Mouse (Mus musculus): Measurements from ENCODE around the gene E130114P18Rik.

GRCm38 (mm10) chr4:97618668-97619373, 159.1 kb downstream of the E130114P18Rik start:
- TF ChIP-seq TAL1 (IDR thresholded peaks at IDR 0.05; ENCODE audit: low read length) = no peak
- TF ChIP-seq GATA1 (IDR thresholded peaks at IDR 0.05; ENCODE audit: low read length) = no peak

Measured in erythroblast, embryonic 14.5 days (primary cell).